Comparison of ENCODE assay signal across 24 mouse cellular contexts in genomic region chr2:126303226-126303625, GRCm38 (mm10).
DNase-seq lines count a peak whose midpoint lies in the region; ATAC-seq and TF ChIP-seq lines count a peak whose summit lies in the region.
"Had no signal": no experiment of that assay in that cellular context is flagged by ENCODE, and none has a peak within 500 bp of the region (broad histone marks: within the 10 kb centered on the region; RNA-seq: fewer than 3 reads in every experiment).

No protein-coding gene starts in this region.

- no peaks in the 10 kb centered on the region for H3K9me3 ChIP-seq in heart, embryonic 11.5 days (replicated peaks; ENCODE audit: control insufficient read depth, low read length)
- H3K9me3 ChIP-seq: forebrain, embryonic 12.5 days; heart, embryonic 13.5 days; limb, embryonic 12.5 days; liver, embryonic 12.5 days; midbrain, embryonic 15.5 days; neural tube, embryonic 15.5 days had no signal

- H3K4me1 ChIP-seq in heart, embryonic 11.5 days (ENCODE audit: control insufficient read depth, insufficient read depth, low read length): no peaks in the 10 kb centered on the region
- H3K4me1 ChIP-seq: forebrain, embryonic 12.5 days; heart, embryonic 13.5 days; limb, embryonic 12.5 days; liver, embryonic 12.5 days; midbrain, embryonic 15.5 days; neural tube, embryonic 15.5 days had no signal

- H3K4me2 ChIP-seq in heart, embryonic 11.5 days: no peak overlapping the region
- peak overlapping the region; percentile 39 for H3K4me2 ChIP-seq in myocyte (ENCODE audit: low read depth)
- H3K4me2 ChIP-seq: forebrain, embryonic 12.5 days; heart, embryonic 13.5 days; limb, embryonic 12.5 days; liver, embryonic 12.5 days; midbrain, embryonic 15.5 days; neural tube, embryonic 15.5 days had no signal

- H3K27ac ChIP-seq in heart, embryonic 11.5 days (ENCODE audit: low read depth, low read length): no peak overlapping the region
- H3K27ac ChIP-seq: forebrain, embryonic 12.5 days; heart, embryonic 13.5 days; hindbrain, postnatal 0 days; limb, embryonic 12.5 days; liver, embryonic 12.5 days; midbrain, embryonic 15.5 days; neural tube, embryonic 15.5 days; stomach, postnatal 0 days had no signal

- no peak overlapping the region for H3ac ChIP-seq in myocyte (ENCODE audit: control insufficient read depth, insufficient read length)

- H3K4me3 ChIP-seq in heart, embryonic 11.5 days (ENCODE audit: low read depth, low read length): no peak overlapping the region
- H3K4me3 ChIP-seq in myocyte: no peak overlapping the region
- H3K4me3 ChIP-seq: forebrain, embryonic 12.5 days; heart, embryonic 13.5 days; limb, embryonic 12.5 days; liver, embryonic 12.5 days; midbrain, embryonic 15.5 days; neural tube, embryonic 15.5 days had no signal

- H3K9ac ChIP-seq in heart, embryonic 11.5 days (ENCODE audit: low read depth, low read length): no peak overlapping the region
- H3K9ac ChIP-seq: forebrain, embryonic 12.5 days; heart, embryonic 13.5 days; limb, embryonic 12.5 days; liver, embryonic 12.5 days; midbrain, embryonic 15.5 days; neural tube, embryonic 15.5 days had no signal

- H3K36me3 ChIP-seq in heart, embryonic 11.5 days (ENCODE audit: control insufficient read depth, insufficient read depth, low read length): no peaks in the 10 kb centered on the region
- no peaks in the 10 kb centered on the region for H3K36me3 ChIP-seq in myocyte (ENCODE audit: control insufficient read depth, insufficient read depth)
- H3K36me3 ChIP-seq: forebrain, embryonic 12.5 days; heart, embryonic 13.5 days; limb, embryonic 12.5 days; liver, embryonic 12.5 days; midbrain, embryonic 15.5 days; neural tube, embryonic 15.5 days had no signal

- DNase-seq in heart, adult 11 months: peak; percentile 84
- DNase-seq in ES-CJ7 (ENCODE audit: low read depth, low spot score): peak; percentile 25
- peak; percentile 30 for DNase-seq in adrenal gland, adult 8-10 months
- no peak for DNase-seq in cerebellum, adult 8-10 months
- no peak for DNase-seq in right cerebral cortex, adult 2 months (ENCODE audit: low spot score in 2 of 2)
- DNase-seq: cerebellum, adult 11-12 months; cerebellum, postnatal 25 days; embryo, embryonic 11 days; gastrocnemius, postnatal 10 days; heart, postnatal 4 days; kidney, adult 2 months; kidney, postnatal 10 days; lung, adult 2 months; thymus, postnatal 14 days had no signal

- no peaks in the 10 kb centered on the region for H3K79me2 ChIP-seq in myocyte (ENCODE audit: control insufficient read depth, insufficient read depth)

- no peak for TF ChIP-seq POLR2A in myocyte (IDR thresholded peaks at IDR 0.05; ENCODE audit: insufficient read length, low read depth)

- no peaks in the 10 kb centered on the region for H3K27me3 ChIP-seq in heart, embryonic 11.5 days (ENCODE audit: control insufficient read depth, insufficient read depth, low read length)
- H3K27me3 ChIP-seq in myocyte (ENCODE audit: control insufficient read depth, insufficient read depth, insufficient read length): no peaks in the 10 kb centered on the region
- H3K27me3 ChIP-seq: forebrain, embryonic 12.5 days; heart, embryonic 13.5 days; limb, embryonic 12.5 days; liver, embryonic 12.5 days; midbrain, embryonic 15.5 days; neural tube, embryonic 15.5 days had no signal

- no peak for ATAC-seq in heart, embryonic 11.5 days (replicated peaks; ENCODE audit: insufficient number of reproducible peaks, low FRiP score, low TSS enrichment)
- ATAC-seq: hindbrain, postnatal 0 days; liver, embryonic 12.5 days; midbrain, embryonic 15.5 days had no signal

- WGBS in heart, embryonic 11.5 days (ENCODE audit: insufficient replicate concordance): 54% methylated on average over 3 of the region's 3 CpGs

TF ChIP-seq in myocyte, 11 proteins besides CTCF, POLR2A, EP300 and RAD21:
- TF ChIP-seq CEBPB (IDR thresholded peaks at IDR 0.05; ENCODE audit: insufficient read depth, poor library complexity, severe bottlenecking): peak; percentile 57
- no peak for TF ChIP-seq REST (IDR thresholded peaks at IDR 0.05; ENCODE audit: insufficient read depth, insufficient read length)
- peak; percentile 46 for TF ChIP-seq USF1 (IDR thresholded peaks at IDR 0.05; ENCODE audit: low read depth)

Comparison
In these comparisons a context has a peak if more than half of its experiments do, and no peak if none do; other contexts are left out.
1. DNase-seq: peak in heart, adult 11 months (single experiment), ES-CJ7 (single experiment) and adrenal gland, adult 8-10 months (single experiment); none in cerebellum, adult 8-10 months (single experiment) and right cerebral cortex, adult 2 months (0 of 2).